Mouse (Mus musculus): ENCODE measurements at regions not wholly inside any gene's neighbourhood (a gene's known extent, or its start where the extent isn't known, plus 50 kb on each side); places are given as distances from the start of the nearest gene placed in this dataset.

- Histone ChIP-seq H3K4me1 (ENCODE audit: control insufficient read depth, insufficient read depth) (no peaks in the 10 kb centered on the region), H3K9me3 (replicated peaks; ENCODE audit: control insufficient read depth, low read length) (no peaks in the 10 kb centered on the region), H3K27ac (ENCODE audit: low read depth) (no peak overlapping the region), H3K4me3 (ENCODE audit: low read depth, low read length) (no peak overlapping the region), H3K9ac (replicated peaks; ENCODE audit: low read depth, low read length) (no peak overlapping the region), H3K4me2 (ENCODE audit: low read depth, low read length) (no peak overlapping the region), H3K27me3 (ENCODE audit: control insufficient read depth, insufficient read depth, low read length) (no peaks in the 10 kb centered on the region), H3K36me3 (replicated peaks; ENCODE audit: control insufficient read depth, insufficient read depth, low read length) (no peaks in the 10 kb centered on the region)
- ATAC-seq (ENCODE audit: insufficient read depth, low read depth) (no peak), DNase-seq (ENCODE audit: low spot score) (no peak)
- no peak for TF ChIP-seq EP300 (IDR thresholded peaks at IDR 0.05; ENCODE audit: low read depth)
- TF ChIP-seq CTCF (IDR thresholded peaks at IDR 0.05; ENCODE audit: low read depth): no peak
- 89% methylated on average over 1 of the region's 1 CpGs for WGBS
Measured at GRCm38 (mm10) chr13:45181529-45182230, 103.2 kb downstream of the Gm9817 start.

- Histone ChIP-seq H3K4me3 (ENCODE audit: low read depth, low read length) (no peak overlapping the region), H3K9ac (replicated peaks; ENCODE audit: low read depth, low read length) (no peak overlapping the region), H3K4me2 (ENCODE audit: low read depth, low read length) (no peak overlapping the region), H3K27me3 (ENCODE audit: control insufficient read depth, insufficient read depth, low read length) (no peaks in the 10 kb centered on the region), H3K4me1 (ENCODE audit: control insufficient read depth, insufficient read depth) (no peaks in the 10 kb centered on the region), H3K27ac (ENCODE audit: low read depth) (no peak overlapping the region), H3K9me3 (replicated peaks; ENCODE audit: control insufficient read depth, low read length) (no peaks in the 10 kb centered on the region), H3K36me3 (replicated peaks; ENCODE audit: control insufficient read depth, insufficient read depth, low read length) (no peaks in the 10 kb centered on the region)
- TF ChIP-seq CTCF (IDR thresholded peaks at IDR 0.05; ENCODE audit: low read depth) (no peak), EP300 (IDR thresholded peaks at IDR 0.05; ENCODE audit: low read depth) (no peak)
- ATAC-seq (ENCODE audit: insufficient read depth, low read depth): no peak
- no peak for DNase-seq (ENCODE audit: low spot score)
- 73% methylated on average over 6 of the region's 6 CpGs for WGBS
Measured at GRCm38 (mm10) chr13:45189389-45189788, 110.9 kb downstream of the Gm9817 start.

- Histone ChIP-seq H3K27me3 (ENCODE audit: control insufficient read depth, insufficient read depth, low read length) (no peaks in the 10 kb centered on the region), H3K4me2 (ENCODE audit: low read depth, low read length) (no peak overlapping the region), H3K36me3 (replicated peaks; ENCODE audit: control insufficient read depth, insufficient read depth, low read length) (no peaks in the 10 kb centered on the region), H3K9me3 (replicated peaks; ENCODE audit: control insufficient read depth, low read length) (no peaks in the 10 kb centered on the region), H3K9ac (replicated peaks; ENCODE audit: low read depth, low read length) (no peak overlapping the region), H3K27ac (ENCODE audit: low read depth) (no peak overlapping the region), H3K4me1 (ENCODE audit: control insufficient read depth, insufficient read depth) (no peaks in the 10 kb centered on the region), H3K4me3 (ENCODE audit: low read depth, low read length) (no peak overlapping the region)
- WGBS: 66% methylated on average over 4 of the region's 4 CpGs
- ATAC-seq (ENCODE audit: insufficient read depth, low read depth) (no peak), DNase-seq (ENCODE audit: low spot score) (no peak)
- no peak for TF ChIP-seq EP300 (IDR thresholded peaks at IDR 0.05; ENCODE audit: low read depth)
- no peak for TF ChIP-seq CTCF (IDR thresholded peaks at IDR 0.05; ENCODE audit: low read depth)
Measured at GRCm38 (mm10) chr13:45190151-45190550, 111.7 kb downstream of the Gm9817 start.

- no peak overlapping the region for H3K9ac ChIP-seq (replicated peaks; ENCODE audit: low read depth, low read length)
- H3K36me3 ChIP-seq (replicated peaks; ENCODE audit: control insufficient read depth, insufficient read depth, low read length): no peaks in the 10 kb centered on the region
- H3K9me3 ChIP-seq (replicated peaks; ENCODE audit: control insufficient read depth, low read length): no peaks in the 10 kb centered on the region
- H3K4me1 ChIP-seq (ENCODE audit: control insufficient read depth, insufficient read depth): no peaks in the 10 kb centered on the region
- H3K27ac ChIP-seq (ENCODE audit: low read depth): no peak overlapping the region
- no peak for ATAC-seq (ENCODE audit: insufficient read depth, low read depth)
- H3K27me3 ChIP-seq (ENCODE audit: control insufficient read depth, insufficient read depth, low read length): no peaks in the 10 kb centered on the region
- no peak for DNase-seq (ENCODE audit: low spot score)
- TF ChIP-seq EP300 (IDR thresholded peaks at IDR 0.05; ENCODE audit: low read depth) (no peak), CTCF (IDR thresholded peaks at IDR 0.05; ENCODE audit: low read depth) (no peak)
- WGBS: 67% methylated on average over 8 of the region's 8 CpGs
- no peak overlapping the region for H3K4me3 ChIP-seq (ENCODE audit: low read depth, low read length)
- H3K4me2 ChIP-seq (ENCODE audit: low read depth, low read length): no peak overlapping the region
Measured at GRCm38 (mm10) chr13:45192079-45192478, 113.6 kb downstream of the Gm9817 start.

- TF ChIP-seq EP300 (IDR thresholded peaks at IDR 0.05; ENCODE audit: low read depth): no peak
- no peak for TF ChIP-seq CTCF (IDR thresholded peaks at IDR 0.05; ENCODE audit: low read depth)
- no peaks in the 10 kb centered on the region for H3K27me3 ChIP-seq (ENCODE audit: control insufficient read depth, insufficient read depth, low read length)
- WGBS: 76% methylated on average over 2 of the region's 2 CpGs
- H3K4me1 ChIP-seq (ENCODE audit: control insufficient read depth, insufficient read depth): no peaks in the 10 kb centered on the region
- H3K4me2 ChIP-seq (ENCODE audit: low read depth, low read length): no peak overlapping the region
- no peak overlapping the region for H3K9ac ChIP-seq (replicated peaks; ENCODE audit: low read depth, low read length)
- DNase-seq (ENCODE audit: low spot score) (no peak), ATAC-seq (ENCODE audit: insufficient read depth, low read depth) (no peak)
- H3K27ac ChIP-seq (ENCODE audit: low read depth): no peak overlapping the region
- no peaks in the 10 kb centered on the region for H3K36me3 ChIP-seq (replicated peaks; ENCODE audit: control insufficient read depth, insufficient read depth, low read length)
- no peaks in the 10 kb centered on the region for H3K9me3 ChIP-seq (replicated peaks; ENCODE audit: control insufficient read depth, low read length)
- no peak overlapping the region for H3K4me3 ChIP-seq (ENCODE audit: low read depth, low read length)
Measured at GRCm38 (mm10) chr13:45195562-45195961, 117.1 kb downstream of the Gm9817 start.

GRCm38 (mm10) chr13:45196363-45196762 is 117.9 kb downstream of the Gm9817 start:
- Histone ChIP-seq H3K27ac (ENCODE audit: low read depth) (no peak overlapping the region), H3K36me3 (replicated peaks; ENCODE audit: control insufficient read depth, insufficient read depth, low read length) (no peaks in the 10 kb centered on the region), H3K4me3 (ENCODE audit: low read depth, low read length) (no peak overlapping the region), H3K27me3 (ENCODE audit: control insufficient read depth, insufficient read depth, low read length) (no peaks in the 10 kb centered on the region), H3K9me3 (replicated peaks; ENCODE audit: control insufficient read depth, low read length) (no peaks in the 10 kb centered on the region), H3K4me1 (ENCODE audit: control insufficient read depth, insufficient read depth) (no peaks in the 10 kb centered on the region), H3K4me2 (ENCODE audit: low read depth, low read length) (no peak overlapping the region), H3K9ac (replicated peaks; ENCODE audit: low read depth, low read length) (no peak overlapping the region)
- TF ChIP-seq EP300 (IDR thresholded peaks at IDR 0.05; ENCODE audit: low read depth): no peak
- no peak for TF ChIP-seq CTCF (IDR thresholded peaks at IDR 0.05; ENCODE audit: low read depth)
- DNase-seq (ENCODE audit: low spot score) (no peak), ATAC-seq (ENCODE audit: insufficient read depth, low read depth) (no peak)

Measured in heart, postnatal 0 days (tissue).